Mouse (Mus musculus) forebrain, embryonic 14.5 days (tissue): ENCODE data around the gene Klhdc9. TPM values are rescaled to one million over a fixed set of nuclear protein-coding genes. Genes with fewer than 3 reads are reported as not detected.

Experiments
- ATAC-seq: fragments of 200-750 bp; cut with Nextera tagmentation; 2 replicates; pipeline ENCODE4 v1.8.0; 2017; ENCODE audit warnings: mild to moderate bottlenecking, moderate library complexity
- DNase-seq: peaks from one replicate; pipeline ENCODE4 v3.0.0-alpha.2; 2015; ENCODE audit warnings: low spot score
- H3K27ac ChIP-seq: fragments of 300-500 bp; sonication (generic); 2 replicates; pipeline ENCODE4 v1.5.1; 2014; ENCODE audit warnings: low read depth, mild to moderate bottlenecking, control low read depth, low read length, moderate library complexity
- H3K27me3 ChIP-seq: fragments of 300-500 bp; sonication (generic); replicated peaks from 2 replicates; pipeline ENCODE4 v1.6.1; 2014; ENCODE audit warnings: low read length, control low read depth, mixed read lengths; ENCODE audit not compliant: control insufficient read depth, insufficient read depth
- H3K36me3 ChIP-seq: fragments of 300-500 bp; sonication (generic); 2 replicates; pipeline ENCODE4 v1.6.1; 2014; ENCODE audit warnings: low read length, control low read depth; ENCODE audit not compliant: control insufficient read depth, insufficient read depth
- H3K4me1 ChIP-seq: fragments of 300-500 bp; sonication (generic); 2 replicates; pipeline ENCODE4 v1.6.1; 2014; ENCODE audit warnings: antibody characterized with exemption, low read length, control low read depth; ENCODE audit not compliant: control insufficient read depth, insufficient read depth
- H3K4me2 ChIP-seq: fragments of 300-500 bp; sonication (generic); 2 replicates; pipeline ENCODE4 v1.6.1; 2014; ENCODE audit warnings: mild to moderate bottlenecking, control low read depth, low read length
- H3K4me3 ChIP-seq: fragments of 300-500 bp; sonication (generic); 2 replicates; pipeline ENCODE4 v1.5.1; 2014; ENCODE audit warnings: low read depth, low read length, control low read depth
- H3K9ac ChIP-seq: fragments of 300-500 bp; sonication (generic); 2 replicates; pipeline ENCODE4 v1.6.1; 2014; ENCODE audit warnings: mild to moderate bottlenecking, low read length, control low read depth, moderate library complexity
- H3K9me3 ChIP-seq: fragments of 300-500 bp; sonication (generic); replicated peaks from 2 replicates; pipeline ENCODE4 v1.6.1; 2016; ENCODE audit warnings: low read length, control low read depth, mixed read lengths; ENCODE audit not compliant: control insufficient read depth
- WGBS: fragments of 180-500 bp; shearing (Covaris S2); extraction: QIAGEN DNeasy Blood & Tissue Kit; methylation state at CpG from one replicate; pipeline ENCODE4 v1.1.7; 2014; 5-methylcytosine and 5-hydroxymethylcytosine counted together
- polyA plus RNA-seq: library from polyadenylated mRNA; unstranded; fragments of >200 nt; fragmentation: Nextera tagmentation; extraction: Ambion mirVana; gene quantifications from 2 replicates; pipeline ENCODE4 v1.2.1, GENCODE M21; 2014

Gene Klhdc9
- polyA plus RNA-seq = 3.0 and 5.2 TPM in 2 replicates

DNA sequence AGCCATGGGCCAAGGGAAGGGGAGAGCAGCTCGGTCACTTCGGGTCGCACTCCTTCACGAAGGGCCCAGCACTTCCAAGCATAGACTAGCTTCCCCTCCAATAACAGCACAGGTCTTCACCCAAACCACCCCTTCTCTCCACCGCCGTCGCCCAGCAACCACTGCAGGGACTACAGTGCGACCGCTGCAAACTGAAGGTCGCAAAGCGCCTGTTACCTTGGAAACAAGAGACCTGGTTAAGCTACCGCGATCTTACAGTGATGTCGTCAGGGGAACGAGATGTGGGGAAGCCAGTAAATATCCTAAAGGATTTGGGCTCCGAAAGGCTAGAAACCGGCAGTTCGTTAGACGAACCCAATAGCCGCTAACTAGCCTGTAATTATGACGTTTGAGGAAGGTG is at the start of gene Klhdc9:
TSS of gene Klhdc9 (minus strand) at position 143 of the 400 bp plus-strand sequence.
- DNase-seq = peak; percentile 99
- WGBS = under 1% methylated on average over 21 of the region's 21 CpGs
- Histone ChIP-seq H3K4me1 (peaks cover 8% of the 10 kb centered on the region), H3K36me3 (peaks cover 23% of the 10 kb centered on the region), H3K9me3 (no peaks in the 10 kb centered on the region), H3K9ac (peak within 1 kb of the TSS; percentile 60), H3K27ac (peak within 1 kb of the TSS; percentile 55), H3K27me3 (no peaks in the 10 kb centered on the region), H3K4me3 (peak within 1 kb of the TSS; percentile 48), H3K4me2 (peak within 1 kb of the TSS; percentile 84)
- ATAC-seq = peak; percentile 97

DNA sequence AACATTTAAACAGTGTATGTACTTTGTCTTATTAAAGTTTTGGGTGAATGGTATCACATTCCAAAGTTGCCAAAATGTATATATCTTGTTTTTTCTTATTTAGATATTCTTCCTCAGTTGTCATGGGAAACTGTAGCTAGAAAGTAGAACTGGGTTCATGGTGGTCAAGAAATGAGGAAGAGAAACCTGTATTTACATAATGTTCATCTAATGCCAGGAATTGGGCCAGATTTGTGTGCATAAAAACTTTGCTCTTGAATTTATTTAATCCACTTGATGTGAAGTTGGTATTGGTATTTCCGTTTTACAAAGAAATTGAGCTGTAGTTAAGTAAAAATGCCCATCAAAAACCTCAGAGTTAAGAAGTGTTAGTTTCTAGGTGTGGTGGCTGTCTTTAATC is 49.6 kb upstream of the Klhdc9 start:
- H3K4me3 ChIP-seq = no peak overlapping the region
- H3K27ac ChIP-seq = no peak overlapping the region
- 89% methylated on average over 1 of the region's 1 CpGs for WGBS
- no peak for ATAC-seq
- no peak overlapping the region for H3K4me2 ChIP-seq
- peaks cover 9% of the 10 kb centered on the region; the same call in 1 of the 2 replicates for H3K4me1 ChIP-seq
- H3K9ac ChIP-seq = no peak overlapping the region
- peaks cover 2% of the 10 kb centered on the region for H3K36me3 ChIP-seq
- H3K9me3 ChIP-seq = no peaks in the 10 kb centered on the region
- DNase-seq = no peak
- H3K27me3 ChIP-seq = no peaks in the 10 kb centered on the region

DNA sequence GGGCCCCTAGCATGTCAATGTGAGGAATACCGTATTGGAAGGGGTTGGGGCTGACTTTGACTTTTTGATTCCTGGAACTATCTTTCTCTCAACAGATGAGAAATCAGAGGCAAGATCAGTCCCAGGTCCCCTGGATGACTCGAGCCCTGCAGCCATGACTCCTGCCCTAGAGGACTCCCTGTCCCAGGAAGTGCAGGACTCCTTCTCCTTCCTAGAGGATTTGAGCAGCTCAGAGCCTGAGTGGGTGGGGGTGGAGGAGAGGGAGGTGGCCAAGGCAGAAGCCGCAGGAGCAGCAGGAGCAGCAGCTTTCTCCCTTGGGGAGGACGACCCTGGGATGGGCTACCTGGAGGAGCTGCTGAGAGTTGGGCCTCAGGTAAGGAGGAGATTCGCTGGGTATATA is 46.7 kb upstream of the Klhdc9 start:
- ATAC-seq (no peak), DNase-seq (no peak)
- 79% methylated on average over 5 of the region's 5 CpGs for WGBS
- H3K9me3 ChIP-seq = no peaks in the 10 kb centered on the region
- H3K27ac ChIP-seq = no peak overlapping the region
- H3K36me3 ChIP-seq = no peaks in the 10 kb centered on the region
- H3K4me1 ChIP-seq = no peaks in the 10 kb centered on the region
- H3K4me3 ChIP-seq = no peak overlapping the region
- H3K4me2 ChIP-seq = no peak overlapping the region
- no peaks in the 10 kb centered on the region for H3K27me3 ChIP-seq
- H3K9ac ChIP-seq = no peak overlapping the region

DNA sequence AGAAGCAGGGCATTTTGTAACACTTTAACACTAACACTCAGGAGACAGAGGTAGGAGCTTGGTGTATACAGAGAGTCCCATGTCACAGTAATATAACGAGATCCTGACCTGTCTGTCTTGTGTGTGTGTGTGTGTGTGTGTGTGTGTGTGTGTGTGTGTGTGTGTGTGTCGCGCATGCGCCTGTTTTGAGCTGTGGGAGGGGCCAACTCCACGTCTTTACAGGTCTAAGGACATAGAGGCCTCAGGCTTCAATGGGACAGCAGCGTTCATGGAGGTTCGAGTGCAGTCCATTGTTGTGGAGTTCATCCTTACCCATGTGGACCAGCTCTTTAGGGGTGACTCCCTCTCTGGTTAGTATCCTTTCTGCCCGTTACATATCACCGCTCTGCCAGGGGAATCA is 42.4 kb upstream of the Klhdc9 start:
- Histone ChIP-seq H3K4me2 (no peak overlapping the region), H3K4me3 (no peak overlapping the region), H3K9me3 (no peaks in the 10 kb centered on the region), H3K9ac (no peak overlapping the region), H3K27me3 (no peaks in the 10 kb centered on the region), H3K36me3 (no peaks in the 10 kb centered on the region), H3K27ac (no peak overlapping the region), H3K4me1 (no peaks in the 10 kb centered on the region)
- no peak for ATAC-seq
- no peak for DNase-seq
- WGBS = 78% methylated on average over 9 of the region's 9 CpGs

DNA sequence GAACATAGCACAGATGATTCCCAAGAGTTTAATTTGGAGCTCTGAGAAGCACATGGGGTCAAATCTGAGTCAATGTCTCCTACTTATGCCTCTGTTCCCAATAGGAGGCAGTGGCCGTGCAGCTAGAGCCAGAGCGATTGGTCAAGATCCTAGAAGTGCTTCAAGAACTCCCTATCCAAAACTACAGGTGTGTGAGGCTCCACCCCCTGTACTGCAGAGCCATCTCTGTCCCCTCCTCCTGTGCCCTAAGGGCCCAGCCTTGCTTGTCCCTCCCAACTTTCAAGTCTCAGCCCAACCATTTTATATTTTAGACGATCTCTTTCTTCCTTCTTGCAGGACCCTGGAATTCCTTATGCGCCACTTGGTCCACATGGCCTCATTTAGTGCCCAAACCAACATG is 41.2 kb upstream of the Klhdc9 start:
- Histone ChIP-seq H3K27ac (no peak overlapping the region), H3K27me3 (no peaks in the 10 kb centered on the region), H3K4me2 (no peak overlapping the region), H3K4me3 (no peak overlapping the region), H3K36me3 (no peaks in the 10 kb centered on the region), H3K9ac (no peak overlapping the region), H3K9me3 (no peaks in the 10 kb centered on the region), H3K4me1 (no peaks in the 10 kb centered on the region)
- DNase-seq (no peak), ATAC-seq (no peak)
- 83% methylated on average over 4 of the region's 4 CpGs for WGBS

DNA sequence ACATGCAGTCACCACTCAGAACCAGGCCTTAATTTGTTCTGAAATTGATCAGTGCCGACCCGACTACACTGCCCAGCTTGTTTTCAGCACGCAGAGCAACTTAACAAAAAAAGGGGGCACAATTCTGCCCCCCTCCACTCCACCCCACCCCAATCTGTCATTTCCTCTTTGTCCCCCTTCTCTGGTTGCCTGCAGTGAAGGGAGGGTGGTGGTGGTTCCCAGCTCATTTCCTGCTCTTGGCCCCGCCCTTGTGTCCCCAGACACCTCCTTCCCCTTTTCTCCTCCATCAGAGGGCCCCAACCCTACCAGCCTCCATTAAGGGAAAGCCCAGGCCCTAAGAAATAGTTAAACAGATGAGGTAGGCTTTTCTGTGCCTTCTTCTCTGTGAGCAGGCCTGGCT is 29.5 kb upstream of the Klhdc9 start:
- Histone ChIP-seq H3K4me1 (no peaks in the 10 kb centered on the region), H3K9ac (no peak overlapping the region), H3K9me3 (no peaks in the 10 kb centered on the region), H3K27me3 (no peaks in the 10 kb centered on the region), H3K4me3 (no peak overlapping the region), H3K36me3 (no peaks in the 10 kb centered on the region), H3K4me2 (no peak overlapping the region), H3K27ac (no peak overlapping the region)
- 74% methylated on average over 4 of the region's 4 CpGs for WGBS
- DNase-seq (no peak), ATAC-seq (no peak)

DNA sequence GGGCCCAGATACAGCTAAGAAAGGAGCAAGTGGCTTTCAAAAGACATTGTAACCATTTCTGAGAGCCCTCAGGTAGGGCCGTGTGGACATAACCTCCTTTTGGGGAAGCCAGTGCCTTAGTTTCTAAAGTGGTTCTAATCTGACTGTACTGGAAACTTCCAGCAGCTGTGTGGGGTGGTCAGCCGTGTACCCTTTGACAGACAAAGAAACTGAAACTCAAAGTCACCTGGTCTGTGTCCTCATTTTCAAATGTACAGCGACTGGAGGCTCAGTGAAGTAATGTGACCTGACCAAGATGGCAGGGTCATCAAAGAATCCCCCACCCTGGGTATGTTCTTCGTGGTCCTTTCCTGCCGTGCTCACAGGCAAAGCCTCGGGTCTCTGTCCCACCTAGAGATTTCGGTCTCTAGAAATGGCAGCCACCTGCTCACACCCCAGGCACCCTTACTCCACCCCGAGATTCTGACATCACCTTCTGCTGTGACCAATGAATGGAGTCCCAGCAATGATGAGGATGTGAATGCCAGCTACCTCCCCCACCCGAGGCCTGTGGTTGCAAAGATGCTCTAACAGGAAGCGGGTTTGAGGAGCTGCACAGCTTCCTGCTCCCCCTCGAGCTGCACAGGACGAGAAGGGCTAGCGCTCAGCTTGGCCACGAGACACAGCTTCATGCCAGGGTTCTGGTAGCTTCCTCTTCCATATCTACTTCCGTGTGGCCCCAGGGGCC is 27.9 kb upstream of the Klhdc9 start, which contains the start of gene Arhgap30:
TSS of gene Arhgap30 (plus strand) at position 579 of the 727 bp plus-strand sequence.
- H3K4me2 ChIP-seq = no peak within 1 kb of the TSS
- no peaks in the 10 kb centered on the region for H3K36me3 ChIP-seq
- no peak for ATAC-seq
- no peak within 1 kb of the TSS for H3K9ac ChIP-seq
- 82% methylated on average over 15 of the region's 15 CpGs for WGBS
- no peak within 1 kb of the TSS for H3K4me3 ChIP-seq
- no peaks in the 10 kb centered on the region for H3K9me3 ChIP-seq
- DNase-seq = no peak
- no peaks in the 10 kb centered on the region for H3K27me3 ChIP-seq
- no peak within 1 kb of the TSS for H3K27ac ChIP-seq
- no peaks in the 10 kb centered on the region for H3K4me1 ChIP-seq

DNA sequence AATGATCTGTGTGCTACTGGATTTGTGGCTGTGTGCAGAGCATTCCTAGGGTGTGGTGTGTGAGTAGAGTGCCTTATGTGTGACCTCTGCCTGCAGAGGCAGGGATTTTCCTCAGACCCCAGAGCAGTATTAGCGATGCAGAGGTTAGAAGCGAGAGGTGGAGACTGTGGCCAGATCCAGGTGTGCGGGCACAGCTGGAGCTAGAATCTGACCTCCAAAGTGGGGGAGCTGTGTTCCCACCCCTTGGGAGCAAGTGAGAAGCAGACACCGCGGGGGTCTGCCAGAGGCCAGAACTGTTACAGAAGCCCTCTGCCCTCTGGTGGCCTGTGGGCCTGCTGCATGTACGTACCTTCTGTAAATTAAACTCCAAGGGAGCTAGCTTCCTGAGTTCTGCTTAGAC is 26.5 kb upstream of the Klhdc9 start:
- no peaks in the 10 kb centered on the region for H3K27me3 ChIP-seq
- no peaks in the 10 kb centered on the region for H3K4me1 ChIP-seq
- H3K9ac ChIP-seq = no peak overlapping the region
- H3K9me3 ChIP-seq = no peaks in the 10 kb centered on the region
- DNase-seq (peak; percentile 32), ATAC-seq (no peak)
- no peak overlapping the region for H3K27ac ChIP-seq
- no peaks in the 10 kb centered on the region for H3K36me3 ChIP-seq
- H3K4me2 ChIP-seq = no peak overlapping the region
- whole genome bisulfite sequencing = 27% methylated on average over 6 of the region's 6 CpGs
- no peak overlapping the region for H3K4me3 ChIP-seq

DNA sequence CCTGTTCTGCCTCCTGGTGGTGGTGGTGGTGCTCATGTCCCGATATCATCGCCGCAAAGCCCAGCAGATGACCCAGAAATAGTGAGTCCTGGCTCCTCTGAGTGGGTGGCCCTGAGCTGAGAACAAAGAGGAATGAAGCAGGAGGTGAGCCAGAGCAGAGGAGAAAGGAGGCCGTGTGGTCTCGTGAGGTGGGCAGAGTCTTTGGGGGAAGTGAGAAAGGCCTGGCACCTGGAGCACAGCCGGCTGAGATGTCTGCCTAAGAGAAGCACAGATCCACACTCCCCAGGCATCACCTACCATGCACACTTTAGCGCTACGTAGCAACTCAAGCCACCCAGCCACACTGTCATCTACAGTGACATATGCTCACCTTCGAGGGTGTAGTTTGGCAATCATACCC is 24.6 kb upstream of the Klhdc9 start:
- 66% methylated on average over 9 of the region's 9 CpGs for WGBS
- Histone ChIP-seq H3K27ac (no peak overlapping the region), H3K9ac (no peak overlapping the region), H3K4me3 (no peak overlapping the region), H3K9me3 (no peaks in the 10 kb centered on the region), H3K27me3 (peaks cover 5% of the 10 kb centered on the region), H3K4me1 (no peaks in the 10 kb centered on the region; the same call in 1 of the 2 replicates), H3K36me3 (no peaks in the 10 kb centered on the region), H3K4me2 (no peak overlapping the region)
- ATAC-seq (no peak), DNase-seq (no peak)
